In the genomic region with DNA sequence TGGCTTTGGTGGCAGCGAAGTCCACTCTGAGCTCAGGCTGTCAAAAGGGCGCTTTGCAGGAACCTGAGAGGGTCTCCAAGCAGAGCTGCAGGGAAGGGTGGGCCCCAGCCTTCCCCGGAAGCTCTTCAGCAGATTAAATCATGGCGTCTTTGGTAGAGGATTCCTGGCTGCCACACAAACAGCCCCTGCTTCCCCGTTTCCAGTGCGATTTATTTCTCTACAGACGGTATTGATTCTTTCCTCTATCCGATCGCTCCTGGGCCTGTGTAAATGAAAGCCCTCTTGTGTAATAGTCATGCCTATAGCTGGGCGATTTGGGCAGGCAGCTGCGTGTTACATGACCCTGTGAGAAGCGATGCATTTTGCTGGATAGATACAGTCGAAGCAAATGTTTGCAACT, we compare ENCODE assay signal across 9 mouse cellular contexts.
DNase-seq lines count a peak whose midpoint lies in the region; ATAC-seq lines count a peak whose summit lies in the region.
"Had no signal": no experiment of that assay in that cellular context is flagged by ENCODE, and none has a peak within 500 bp of the region (broad histone marks: within the 10 kb centered on the region; RNA-seq: fewer than 3 reads in every experiment).

No protein-coding gene starts in this region.

- no peak overlapping the region for H3K27ac ChIP-seq in heart, embryonic 12.5 days (ENCODE audit: poor library complexity, severe bottlenecking)
- no peak overlapping the region for H3K27ac ChIP-seq in limb, embryonic 15.5 days
- H3K27ac ChIP-seq in stomach, embryonic 15.5 days = no peak overlapping the region

- no peak overlapping the region for H3K4me3 ChIP-seq in heart, embryonic 12.5 days
- no peak overlapping the region for H3K4me3 ChIP-seq in limb, embryonic 15.5 days
- H3K4me3 ChIP-seq in stomach, embryonic 15.5 days (replicated peaks) = no peak overlapping the region

- no peaks in the 10 kb centered on the region for H3K36me3 ChIP-seq in heart, embryonic 12.5 days
- no peaks in the 10 kb centered on the region for H3K36me3 ChIP-seq in limb, embryonic 15.5 days
- H3K36me3 ChIP-seq in stomach, embryonic 15.5 days = no peaks in the 10 kb centered on the region

- 67% methylated on average over 13 of the region's 13 CpGs for WGBS in heart, embryonic 12.5 days
- WGBS in limb, embryonic 15.5 days = 51% methylated on average over 13 of the region's 13 CpGs
- 52% methylated on average over 13 of the region's 13 CpGs for WGBS in stomach, embryonic 15.5 days

- H3K4me1 ChIP-seq in heart, embryonic 12.5 days (replicated peaks) = peaks cover 16% of the 10 kb centered on the region
- peaks cover 10% of the 10 kb centered on the region; the same call in 1 of the 2 replicates for H3K4me1 ChIP-seq in limb, embryonic 15.5 days
- H3K4me1 ChIP-seq in stomach, embryonic 15.5 days = peaks cover 7% of the 10 kb centered on the region; the same call in 1 of the 2 replicates

- no peak overlapping the region; the same call in 1 of the 2 replicates for H3K9ac ChIP-seq in heart, embryonic 12.5 days
- H3K9ac ChIP-seq in limb, embryonic 15.5 days = no peak overlapping the region
- no peak overlapping the region for H3K9ac ChIP-seq in stomach, embryonic 15.5 days

- no peak for DNase-seq in heart, adult 8-10 months (ENCODE audit: low spot score)
- DNase-seq in right cerebral cortex, postnatal 4 days = peak; percentile 12
- no peak for DNase-seq in right cerebral cortex, postnatal 14 days
- DNase-seq in ovary, postnatal 36 days (ENCODE audit: low spot score) = no peak
- DNase-seq in frontal cortex, adult 2 months (ENCODE audit: extremely low spot score in 1 of 2, low spot score in 1 of 2) = no peak
- DNase-seq: kidney, adult 8-10 months had no signal

- H3K4me2 ChIP-seq in heart, embryonic 12.5 days = peak overlapping the region; percentile 75
- H3K4me2 ChIP-seq in limb, embryonic 15.5 days = peak overlapping the region; percentile 43
- peak overlapping the region; percentile 68 for H3K4me2 ChIP-seq in stomach, embryonic 15.5 days

- H3K9me3 ChIP-seq in heart, embryonic 12.5 days (replicated peaks) = 0 out of 2 replicates have a peak, but pooled peaks cover 4% of the 10 kb centered on the region
- H3K9me3 ChIP-seq in limb, embryonic 15.5 days = no peaks in the 10 kb centered on the region
- no peaks in the 10 kb centered on the region for H3K9me3 ChIP-seq in stomach, embryonic 15.5 days

- H3K27me3 ChIP-seq in heart, embryonic 12.5 days (replicated peaks) = no peaks in the 10 kb centered on the region
- H3K27me3 ChIP-seq in limb, embryonic 15.5 days = no peaks in the 10 kb centered on the region
- no peaks in the 10 kb centered on the region for H3K27me3 ChIP-seq in stomach, embryonic 15.5 days (replicated peaks)

- no peak for ATAC-seq in heart, embryonic 12.5 days (ENCODE audit: insufficient number of reproducible peaks, low FRiP score)
- no peak for ATAC-seq in limb, embryonic 15.5 days (ENCODE audit: insufficient number of reproducible peaks, low FRiP score, low TSS enrichment, low read depth)
- no peak for ATAC-seq in stomach, embryonic 15.5 days (ENCODE audit: insufficient read depth, low FRiP score, low read depth)
